Mouse (Mus musculus): ENCODE measurements around the gene Alkal2. TPM values are rescaled to one million over a fixed set of nuclear protein-coding genes. Genes with fewer than 3 reads are reported as not detected.

The Alkal2 gene
- polyA plus RNA-seq, 1 experiment from 2014 or later: 6.2 TPM

- 72% methylated on average over 2 of the region's 2 CpGs for WGBS
- no peak overlapping the region for H3K4me2 ChIP-seq (replicated peaks; ENCODE audit: low read depth)
- ATAC-seq (ENCODE audit: low FRiP score, low TSS enrichment) (peak; percentile 40; the same call in 1 of the 2 replicates), DNase-seq (ENCODE audit: low spot score) (no peak)
- H3K9me3 ChIP-seq (ENCODE audit: control insufficient read depth, low read length): no peaks in the 10 kb centered on the region
- H3K4me1 ChIP-seq (replicated peaks; ENCODE audit: control insufficient read depth, insufficient read depth): no peaks in the 10 kb centered on the region
- no peak for TF ChIP-seq CTCF (IDR thresholded peaks at IDR 0.05; ENCODE audit: low read depth)
- TF ChIP-seq EP300 (optimal IDR thresholded peaks at IDR 0.05): no peak
- no peak overlapping the region for H3K9ac ChIP-seq (ENCODE audit: low read length)
- H3K27ac ChIP-seq (replicated peaks): no peak overlapping the region
- no peaks in the 10 kb centered on the region for H3K27me3 ChIP-seq (ENCODE audit: control insufficient read depth, insufficient read depth, low read length)
- H3K36me3 ChIP-seq (ENCODE audit: control insufficient read depth, insufficient read depth, low read length): no peaks in the 10 kb centered on the region
- H3K4me3 ChIP-seq (ENCODE audit: low read depth, low read length): no peak overlapping the region
These were observed 49.2 kb downstream of the Alkal2 start for GRCm38 (mm10) chr12:30933299-30933698.

- no peaks in the 10 kb centered on the region for H3K9me3 ChIP-seq (ENCODE audit: control insufficient read depth, low read length)
- 0 out of 2 replicates have a peak, but pooled peaks cover 3% of the 10 kb centered on the region for H3K36me3 ChIP-seq (ENCODE audit: control insufficient read depth, insufficient read depth, low read length)
- H3K9ac ChIP-seq (ENCODE audit: low read length): no peak overlapping the region
- H3K27ac ChIP-seq (replicated peaks): no peak overlapping the region
- H3K4me1 ChIP-seq (replicated peaks; ENCODE audit: control insufficient read depth, insufficient read depth): no peaks in the 10 kb centered on the region
- no peak overlapping the region for H3K4me3 ChIP-seq (ENCODE audit: low read depth, low read length)
- no peak for DNase-seq (ENCODE audit: low spot score)
- 75% methylated on average over 2 of the region's 2 CpGs for WGBS
- peak; percentile 63; the same call in 1 of the 2 replicates for ATAC-seq (ENCODE audit: low FRiP score, low TSS enrichment)
- H3K27me3 ChIP-seq (ENCODE audit: control insufficient read depth, insufficient read depth, low read length): no peaks in the 10 kb centered on the region
- TF ChIP-seq CTCF (IDR thresholded peaks at IDR 0.05; ENCODE audit: low read depth): no peak
- no peak for TF ChIP-seq EP300 (optimal IDR thresholded peaks at IDR 0.05)
- H3K4me2 ChIP-seq (replicated peaks; ENCODE audit: low read depth): no peak overlapping the region
These were observed 52.8 kb downstream of the Alkal2 start for GRCm38 (mm10) chr12:30936899-30937298.

Other genes starting within 250 kb of the Alkal2 start
- gene Acp1, start 27.3 kb downstream of the Alkal2 start, polyA plus RNA-seq (2015; fragmentation: Nextera tagmentation; extraction: Ambion mirVana): 103 and 113 TPM in 2 replicates
- 49.7 and 51.2 TPM in 2 replicates for gene Sh3yl1, start 27.3 kb downstream of the Alkal2 start, polyA plus RNA-seq (2015; fragmentation: Nextera tagmentation; extraction: Ambion mirVana)
- 9.1 and 9.5 TPM in 2 replicates for gene Fam110c, start 189.5 kb downstream of the Alkal2 start, polyA plus RNA-seq (2015; fragmentation: Nextera tagmentation; extraction: Ambion mirVana)

Measured in stomach, postnatal 0 days (tissue).